Mouse (Mus musculus): ENCODE measurements around the gene Ppp4c. TPM values are rescaled to one million over a fixed set of nuclear protein-coding genes. Genes with fewer than 3 reads are reported as not detected.

Ppp4c gene
- polyA plus RNA-seq, 1 experiment from 2014 or later, result 62.0 TPM

DNA sequence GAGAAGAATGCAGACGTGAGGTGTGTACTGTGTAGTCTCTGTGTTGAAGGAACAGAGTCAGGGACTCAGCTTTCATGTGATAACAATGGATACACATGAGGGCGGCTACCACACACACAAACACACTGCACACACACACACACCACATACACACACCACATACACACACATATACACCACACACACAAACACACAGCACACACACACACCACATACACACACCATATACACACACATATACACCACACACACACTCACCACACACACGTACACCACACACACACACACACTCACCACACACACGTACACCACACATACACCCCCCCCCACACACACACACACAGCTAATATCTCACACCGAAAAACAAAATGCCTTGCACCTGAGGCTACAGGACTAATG is 50.8 kb downstream of the Ppp4c start:
- no peak overlapping the region for H3K27ac ChIP-seq
- H3K4me3 ChIP-seq (ENCODE audit: inconsistent target), result no peak overlapping the region
- H3K79me2 ChIP-seq (ENCODE audit: inconsistent target), result no peaks in the 10 kb centered on the region; the same call in 1 of the 2 replicates
- 89% methylated on average over 4 of the region's 5 CpGs for WGBS (ENCODE audit: missing documents)
- H3K36me3 ChIP-seq (ENCODE audit: inconsistent target), result no peaks in the 10 kb centered on the region

DNA sequence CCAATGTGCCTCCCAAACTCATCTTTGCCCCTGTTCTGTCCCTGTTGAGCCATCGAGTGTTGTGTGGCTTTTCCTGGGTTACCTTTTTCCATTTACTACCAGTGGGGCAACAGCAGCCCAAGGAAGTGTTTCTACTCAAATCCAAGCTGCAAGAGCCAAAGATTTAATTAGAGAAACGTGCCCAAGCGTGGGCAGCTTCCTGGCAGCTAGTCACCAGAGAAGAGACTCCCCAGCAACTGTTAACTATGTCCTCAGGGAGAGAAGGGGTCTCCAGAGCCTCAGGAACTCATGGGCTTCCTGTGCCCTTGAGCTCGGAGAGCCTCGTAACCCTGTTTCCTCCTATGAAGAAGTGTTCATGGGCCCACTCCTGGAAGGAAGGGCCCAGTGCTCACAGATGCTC is 51.3 kb downstream of the Ppp4c start:
- H3K79me2 ChIP-seq (ENCODE audit: inconsistent target), result no peaks in the 10 kb centered on the region; the same call in 1 of the 2 replicates
- 84% methylated on average over 5 of the region's 5 CpGs for WGBS (ENCODE audit: missing documents)

DNA sequence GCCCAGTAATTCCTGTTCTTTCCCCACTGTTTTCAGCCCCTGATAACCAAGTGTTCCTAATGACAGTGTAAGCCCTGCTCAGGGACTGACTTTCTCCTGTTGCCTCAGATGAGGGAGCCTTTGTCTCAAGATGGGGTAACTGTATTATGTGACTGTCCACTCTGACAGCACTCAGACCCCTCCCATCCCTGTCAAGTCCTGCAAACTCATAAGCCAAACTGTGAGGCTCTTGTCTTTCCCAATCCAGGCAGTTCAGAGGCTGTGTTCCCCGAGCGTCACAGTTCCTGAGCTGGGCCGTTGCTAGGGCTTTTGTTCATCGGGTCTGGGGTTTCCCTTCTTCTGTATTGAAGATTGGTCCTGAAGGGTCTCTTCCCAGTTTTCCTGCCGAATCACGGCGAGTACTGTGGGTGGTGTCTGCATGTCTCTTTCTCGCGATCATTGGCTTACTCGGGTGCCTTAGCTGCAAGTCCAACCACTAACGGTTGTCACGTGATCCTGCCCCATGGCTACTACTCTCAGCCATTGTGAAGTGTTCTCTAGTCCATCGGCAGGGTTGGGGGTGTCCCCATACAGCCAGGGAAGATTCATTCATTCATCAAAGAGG is 52.1 kb downstream of the Ppp4c start:
- no peaks in the 10 kb centered on the region for H3K36me3 ChIP-seq (ENCODE audit: inconsistent target)
- H3K79me2 ChIP-seq (ENCODE audit: inconsistent target), result no peaks in the 10 kb centered on the region; the same call in 1 of the 2 replicates
- H3K4me3 ChIP-seq (ENCODE audit: inconsistent target), result no peak overlapping the region
- 84% methylated on average over 13 of the region's 13 CpGs for WGBS (ENCODE audit: missing documents)
- H3K27ac ChIP-seq, result no peak overlapping the region

More for the DNA sequence above, 51.3 kb downstream of the Ppp4c start:
- no peaks in the 10 kb centered on the region for H3K36me3 ChIP-seq (ENCODE audit: inconsistent target)
- no peak overlapping the region for H3K27ac ChIP-seq
- H3K4me3 ChIP-seq (ENCODE audit: inconsistent target), result no peak overlapping the region

DNA sequence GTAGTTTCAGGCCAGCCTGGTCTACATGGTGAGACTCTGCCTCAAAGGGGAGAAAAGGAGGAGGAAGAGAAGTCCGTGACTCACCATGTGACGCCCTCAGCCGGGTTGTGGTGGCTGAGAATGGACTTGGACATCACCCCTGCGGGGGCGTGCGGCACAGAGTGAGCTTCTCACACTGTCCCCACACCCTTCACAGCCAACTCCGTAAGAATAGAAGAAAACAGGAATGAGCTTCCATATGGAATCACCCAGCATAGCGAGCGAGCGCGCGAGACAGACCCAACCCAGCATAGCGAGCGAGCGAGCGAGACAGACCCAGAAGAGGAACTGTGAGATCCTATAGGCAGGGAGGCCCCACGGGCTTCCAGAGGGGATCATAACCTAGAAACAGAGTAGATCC is 52.7 kb downstream of the Ppp4c start:
- no peaks in the 10 kb centered on the region for H3K36me3 ChIP-seq (ENCODE audit: inconsistent target)
- no peak overlapping the region for H3K27ac ChIP-seq
- H3K79me2 ChIP-seq (ENCODE audit: inconsistent target), result no peaks in the 10 kb centered on the region
- WGBS (ENCODE audit: missing documents), result 88% methylated on average over 17 of the region's 17 CpGs
- no peak overlapping the region for H3K4me3 ChIP-seq (ENCODE audit: inconsistent target)

DNA sequence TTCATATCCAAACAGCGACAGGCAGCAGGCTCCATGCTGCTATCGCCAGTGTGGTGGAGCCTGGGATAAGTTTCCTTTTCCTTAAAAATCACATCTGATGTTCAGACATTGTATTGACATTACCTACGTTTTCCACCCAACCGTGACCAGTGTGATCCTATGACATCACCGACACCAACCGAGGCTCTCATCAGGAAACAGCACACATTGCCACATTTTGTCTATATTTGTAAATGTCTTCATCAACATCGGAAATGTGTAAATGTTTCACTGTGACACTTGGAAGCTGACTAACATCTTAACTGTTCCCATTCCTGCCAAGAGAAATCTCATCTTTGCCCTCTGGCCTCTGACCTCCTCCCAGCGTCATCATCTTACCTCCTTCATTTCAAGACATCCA is 56.2 kb downstream of the Ppp4c start:
- Histone ChIP-seq H3K36me3 (ENCODE audit: inconsistent target) (no peaks in the 10 kb centered on the region), H3K4me3 (ENCODE audit: inconsistent target) (no peak overlapping the region), H3K79me2 (ENCODE audit: inconsistent target) (no peaks in the 10 kb centered on the region), H3K27ac (no peak overlapping the region)
- WGBS (ENCODE audit: missing documents), result 65% methylated on average over 8 of the region's 8 CpGs

Other genes with a start within 250 kb of the Ppp4c start
- gene Eif3c, start 226.1 kb downstream of the Ppp4c start, polyA plus RNA-seq (2018), result 124 to 206 TPM (median 173 TPM) in 3 replicates
- 51.3 to 183 TPM (median 99.8 TPM) in 3 replicates for gene Apobr, start 207.6 kb downstream of the Ppp4c start, polyA plus RNA-seq (2018)
- gene Cln3, start 206.7 kb downstream of the Ppp4c start, polyA plus RNA-seq (2018), result 81.0 to 165 TPM (median 104 TPM) in 3 replicates
- gene Il27, start 197.6 kb downstream of the Ppp4c start, polyA plus RNA-seq (2018), result 1.1 to 2.6 TPM (median 1.2 TPM) in 3 replicates
- gene Nupr1, start 161.6 kb downstream of the Ppp4c start, polyA plus RNA-seq (2018), result 14.9 to 47.0 TPM (median 32.4 TPM) in 3 replicates
- 12.5 to 21.7 TPM (median 17.0 TPM) in 3 replicates for gene Sgf29, start 143.2 kb downstream of the Ppp4c start, polyA plus RNA-seq (2018)
- 1.7 to 8.8 TPM (median 7.5 TPM) in 3 replicates for gene Sult1a1, start 116.1 kb downstream of the Ppp4c start, polyA plus RNA-seq (2018)
- gene Bola2, start 97.1 kb downstream of the Ppp4c start, polyA plus RNA-seq (2018), result 39.1 to 134 TPM (median 42.4 TPM) in 3 replicates
- 4.2 to 7.9 TPM (median 4.8 TPM) in 3 replicates for gene Slx1b, start 96.7 kb downstream of the Ppp4c start, polyA plus RNA-seq (2018)
- gene Coro1a, start 84.7 kb downstream of the Ppp4c start, polyA plus RNA-seq (2018), result 69.4 to 223 TPM (median 209 TPM) in 3 replicates
- gene Mapk3, start 32.9 kb downstream of the Ppp4c start, polyA plus RNA-seq (2018), result 129 to 232 TPM (median 188 TPM) in 3 replicates
- 1.9 to 3.3 TPM (median 2.6 TPM) in 3 replicates for gene Gdpd3, start 26.2 kb downstream of the Ppp4c start, polyA plus RNA-seq (2018)
- 40.6 to 227 TPM (median 90.3 TPM) in 3 replicates for gene Ypel3, start 15.5 kb downstream of the Ppp4c start, polyA plus RNA-seq (2018)
- 0.19 to 0.25 TPM in 2 of 3 replicates, not detected in the other for gene Tbx6, start 11.0 kb downstream of the Ppp4c start, polyA plus RNA-seq (2018)
- 0.17 to 0.25 TPM in 2 of 3 replicates, not detected in the other for gene Fam57b, start 5.2 kb upstream of the Ppp4c start, polyA plus RNA-seq (2018)
- not detected in 3 replicates for gene 4930451I11Rik, start 39.1 kb upstream of the Ppp4c start, polyA plus RNA-seq (2018)
- gene Doc2a, start 54.9 kb upstream of the Ppp4c start, polyA plus RNA-seq (2018), result 0.10 TPM in 1 of 3 replicates, not detected in the others
- 3.9 to 23.5 TPM (median 19.4 TPM) in 3 replicates for gene Hirip3, start 69.5 kb upstream of the Ppp4c start, polyA plus RNA-seq (2018)
- 34.7 to 59.9 TPM (median 57.7 TPM) in 3 replicates for gene Ino80e, start 69.9 kb upstream of the Ppp4c start, polyA plus RNA-seq (2018)
- 24.1 to 40.9 TPM (median 31.3 TPM) in 3 replicates for gene Taok2, start 92.2 kb upstream of the Ppp4c start, polyA plus RNA-seq (2018)
- gene Tmem219, start 130.4 kb upstream of the Ppp4c start, polyA plus RNA-seq (2018), result 36.1 to 105 TPM (median 98.7 TPM) in 3 replicates
- gene Kctd13, start 136.4 kb upstream of the Ppp4c start, polyA plus RNA-seq (2018), result 15.3 to 21.9 TPM (median 16.2 TPM) in 3 replicates
- not detected in 3 replicates for gene Asphd1, start 157.1 kb upstream of the Ppp4c start, polyA plus RNA-seq (2018)
- gene Sez6l2, start 158.1 kb upstream of the Ppp4c start, polyA plus RNA-seq (2018), result 0.33 to 1.4 TPM (median 1.1 TPM) in 3 replicates
- gene Cdipt, start 183.4 kb upstream of the Ppp4c start, polyA plus RNA-seq (2018), result 71.8 to 111 TPM (median 94.8 TPM) in 3 replicates
- gene Cdiptos, start 183.6 kb upstream of the Ppp4c start, polyA plus RNA-seq (2018), result 1.3 to 3.9 TPM (median 1.7 TPM) in 3 replicates
- 88.1 to 116 TPM (median 99.9 TPM) in 3 replicates for gene Mvp, start 222.1 kb upstream of the Ppp4c start, polyA plus RNA-seq (2018)
- 1.4 to 5.2 TPM in 2 of 3 replicates, not detected in the other for gene Pagr1b, start 224.0 kb upstream of the Ppp4c start, polyA plus RNA-seq (2018)
- gene Pagr1a, start 224.9 kb upstream of the Ppp4c start, polyA plus RNA-seq (2018), result 1.1 to 15.9 TPM (median 13.4 TPM) in 3 replicates
- 15.3 to 31.9 TPM (median 18.2 TPM) in 3 replicates for gene Gm42742, start 228.6 kb upstream of the Ppp4c start, polyA plus RNA-seq (2018)
- gene Prrt2, start 228.7 kb upstream of the Ppp4c start, polyA plus RNA-seq (2018), result not detected in 3 replicates
- 58.9 to 102 TPM (median 70.2 TPM) in 3 replicates for gene Maz, start 234.5 kb upstream of the Ppp4c start, polyA plus RNA-seq (2018)
- gene Kif22, start 250.0 kb upstream of the Ppp4c start, polyA plus RNA-seq (2018), result 1.8 to 5.1 TPM (median 4.4 TPM) in 3 replicates

All from macrophage (primary cell).